Mouse (Mus musculus) 3T3-L1 (cell line): ENCODE results near the gene Smarca4.

Experiments used
- DNase-seq: peaks from one replicate; pipeline ENCODE4 v3.0.0-alpha.2; 2015; ENCODE audit warnings: low read depth, low spot score

Smarca4 gene

DNA sequence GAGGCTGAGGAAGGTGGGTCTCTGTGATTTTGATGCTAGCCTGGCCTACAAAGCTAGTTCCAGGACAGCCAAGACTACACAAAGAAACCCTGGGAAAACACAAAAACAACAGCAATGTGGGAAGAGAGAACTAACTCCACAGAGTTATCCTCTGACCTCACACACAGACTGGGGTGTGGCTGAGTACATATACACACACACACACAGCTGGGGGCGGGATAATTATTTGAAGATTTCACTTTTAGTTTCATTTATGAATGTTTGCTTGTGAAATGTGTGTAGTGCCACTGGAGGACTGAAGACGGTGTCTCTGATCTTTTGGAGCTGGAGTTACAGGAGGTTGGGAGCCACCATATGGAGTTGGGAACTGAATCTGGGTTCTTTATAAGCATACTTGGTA, 14.9 kb upstream of the Smarca4 start:
- DNase-seq: no peak

DNA sequence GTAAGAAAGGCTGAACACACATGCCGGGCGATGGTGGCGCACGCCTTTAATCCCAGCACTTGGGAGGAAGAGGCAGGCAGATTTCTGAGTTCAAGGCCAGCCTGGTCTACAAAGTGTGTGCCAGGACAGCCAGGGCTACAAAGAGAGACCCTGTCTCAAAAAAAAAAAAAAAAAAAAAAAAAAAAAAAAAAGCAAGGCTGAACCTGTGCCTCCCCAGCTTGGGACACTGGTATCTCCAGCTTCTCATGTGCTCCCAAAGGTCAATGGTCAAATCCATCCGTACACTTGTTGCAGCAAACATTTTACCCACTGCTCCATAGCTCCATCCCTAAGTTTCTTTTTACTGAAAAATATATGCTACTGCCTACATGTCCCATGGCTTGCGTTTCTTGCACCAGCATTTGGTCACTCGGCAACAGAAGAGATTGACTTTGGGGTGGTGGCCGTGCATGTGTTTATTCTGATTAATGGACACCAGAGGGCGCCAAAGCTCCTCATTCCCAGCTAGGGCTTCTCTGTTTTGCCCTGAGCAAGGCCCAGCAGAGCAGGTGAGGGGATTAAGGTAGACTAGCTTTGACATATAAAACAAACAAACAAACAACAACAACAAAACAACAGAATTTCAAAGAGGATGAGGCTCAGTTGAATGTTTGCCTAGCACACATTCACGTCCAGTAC, 14.1 kb upstream of the Smarca4 start:
- peak; percentile 92 for DNase-seq

DNA sequence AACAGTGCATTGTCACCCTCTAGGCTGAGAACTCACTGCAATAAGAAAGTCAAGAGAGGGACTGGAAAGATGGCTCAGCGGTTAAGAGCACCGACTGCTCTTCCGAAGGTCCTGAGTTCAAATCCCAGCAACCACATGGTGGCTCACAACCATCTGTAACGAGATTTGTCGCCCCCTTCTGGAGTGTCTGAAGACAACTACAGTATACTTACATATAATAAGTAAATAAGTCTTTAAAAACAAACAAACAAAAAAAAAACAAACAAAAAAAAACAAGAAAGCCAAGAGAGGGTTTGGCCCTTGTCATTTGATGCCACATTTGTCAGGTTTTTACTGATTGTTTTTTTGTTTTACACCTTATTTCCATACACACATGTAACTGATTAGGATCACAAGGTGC, 11.8 kb upstream of the Smarca4 start:
- DNase-seq: no peak

DNA sequence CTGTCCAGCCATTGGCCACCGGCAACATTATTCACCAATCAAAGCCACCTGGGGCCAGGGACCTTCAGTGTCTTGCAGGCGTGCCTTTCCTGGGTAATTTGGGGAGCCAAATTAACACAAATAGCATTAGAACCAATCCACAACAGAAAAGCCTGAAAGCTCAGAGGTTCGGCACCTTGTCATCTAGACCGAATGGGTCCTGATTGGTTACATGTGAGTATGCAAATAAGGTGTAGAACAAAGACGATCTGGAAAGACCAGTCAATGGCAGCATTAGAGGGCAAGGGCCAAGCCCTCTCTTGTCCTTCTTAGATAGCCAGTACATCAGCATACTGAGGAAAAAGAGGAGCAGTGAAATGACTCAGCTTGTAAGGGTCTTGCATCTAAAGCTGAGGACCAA, 10.1 kb upstream of the Smarca4 start:
- no peak for DNase-seq

DNA sequence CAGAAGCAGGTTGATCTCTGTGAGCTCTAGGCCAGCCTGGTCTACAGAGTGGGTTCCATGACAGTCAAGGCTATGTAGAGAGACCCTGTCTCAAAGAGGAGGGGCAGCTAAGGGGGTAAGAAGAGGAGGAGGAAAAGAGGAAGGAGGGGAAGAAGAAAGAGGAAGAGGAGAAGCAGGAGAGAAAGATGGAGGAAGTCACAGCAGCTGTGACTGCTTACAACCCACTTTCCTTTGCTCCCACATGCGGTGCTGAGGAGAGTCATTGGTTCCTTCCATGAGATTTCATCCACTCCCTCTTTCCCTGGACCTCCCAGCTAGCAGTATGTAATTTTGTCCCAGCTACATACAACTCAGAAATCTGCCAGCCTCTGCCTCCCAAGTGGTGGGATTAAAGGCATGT, 9.3 kb upstream of the Smarca4 start:
- DNase-seq: no peak

DNA sequence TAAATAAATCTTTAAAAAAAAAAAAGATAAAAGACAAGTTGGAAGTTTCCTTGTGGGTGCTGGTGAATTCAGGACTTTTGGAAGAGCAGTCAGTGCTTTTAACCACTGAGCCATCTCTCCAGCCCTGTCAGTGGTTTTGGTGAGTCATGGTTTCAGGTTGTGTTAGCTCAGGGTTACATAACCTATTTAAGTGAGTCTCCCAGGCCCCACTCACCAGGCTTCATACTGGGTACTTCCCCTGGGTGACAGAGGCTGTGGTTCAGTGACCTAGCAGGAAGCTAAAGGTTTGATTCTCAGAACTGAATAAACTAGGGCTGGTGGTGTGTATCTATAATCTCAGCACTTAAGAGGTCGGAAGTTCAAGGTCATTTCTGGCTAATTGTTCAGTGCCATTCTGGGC, 6.1 kb upstream of the Smarca4 start:
- DNase-seq: peak; percentile 78

DNA sequence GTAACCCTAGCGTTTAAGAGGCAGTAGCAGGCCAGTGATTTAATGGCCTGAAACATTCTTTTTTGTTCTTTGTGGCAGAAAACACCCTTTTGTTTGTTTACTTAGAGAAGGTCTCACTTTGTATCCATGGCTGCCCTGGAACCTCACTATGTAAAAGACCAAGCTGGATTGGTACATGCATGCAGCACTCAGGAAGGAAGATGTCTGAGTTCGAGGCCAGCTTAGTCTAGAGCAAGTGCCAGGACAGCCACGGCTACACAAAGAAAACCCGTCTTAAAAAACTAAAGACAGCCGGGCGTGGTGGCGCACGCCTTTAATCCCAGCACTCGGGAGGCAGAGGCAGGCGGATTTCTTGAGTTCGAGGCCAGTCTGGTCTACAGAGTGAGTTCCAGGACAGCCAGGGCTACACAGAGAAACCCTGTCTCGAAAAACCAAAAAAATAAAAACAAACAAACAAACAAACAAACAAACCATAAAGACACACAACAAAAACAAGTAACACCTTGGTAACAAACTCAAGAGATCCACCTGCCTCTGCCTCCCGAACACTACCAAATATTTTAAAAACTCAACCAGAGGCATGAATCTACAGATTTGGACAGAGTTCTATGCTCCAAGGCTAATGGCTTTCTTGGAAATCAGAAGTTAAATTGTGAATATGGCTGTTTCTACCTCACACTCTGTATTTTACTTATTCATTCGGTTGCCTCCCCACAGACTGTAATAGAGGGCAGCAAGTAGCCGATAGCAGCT, 929 bp upstream of the Smarca4 start:
- no peak for DNase-seq

DNA sequence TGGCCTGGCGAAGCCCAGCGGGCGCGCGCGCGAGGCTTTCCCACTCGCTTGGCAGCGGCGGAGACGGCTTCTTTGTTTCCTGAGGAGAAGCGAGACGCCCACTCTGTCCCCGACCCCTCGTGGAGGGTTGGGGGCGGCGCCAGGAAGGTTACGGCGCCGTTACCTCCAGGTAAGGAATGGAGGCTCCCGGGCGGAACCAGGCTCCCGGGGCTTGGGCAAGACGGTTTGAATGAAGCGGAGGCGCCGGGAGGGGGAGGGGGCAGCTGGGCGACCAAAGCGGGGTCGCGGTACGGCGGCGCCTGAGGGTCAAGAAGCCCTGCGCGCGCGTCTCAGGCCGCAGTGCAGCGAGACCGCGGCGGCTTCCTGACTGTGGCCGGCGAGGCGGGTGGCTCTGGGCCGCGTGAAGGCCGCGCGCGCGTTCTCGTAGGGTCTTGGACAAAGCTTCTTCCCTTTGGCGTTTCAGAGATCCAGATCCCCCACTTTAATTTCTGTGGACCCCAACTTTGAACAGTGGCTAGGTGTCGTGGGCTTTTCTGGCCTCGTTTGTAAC, 338 bp downstream of the Smarca4 start:
- DNase-seq: peak; percentile 64

DNA sequence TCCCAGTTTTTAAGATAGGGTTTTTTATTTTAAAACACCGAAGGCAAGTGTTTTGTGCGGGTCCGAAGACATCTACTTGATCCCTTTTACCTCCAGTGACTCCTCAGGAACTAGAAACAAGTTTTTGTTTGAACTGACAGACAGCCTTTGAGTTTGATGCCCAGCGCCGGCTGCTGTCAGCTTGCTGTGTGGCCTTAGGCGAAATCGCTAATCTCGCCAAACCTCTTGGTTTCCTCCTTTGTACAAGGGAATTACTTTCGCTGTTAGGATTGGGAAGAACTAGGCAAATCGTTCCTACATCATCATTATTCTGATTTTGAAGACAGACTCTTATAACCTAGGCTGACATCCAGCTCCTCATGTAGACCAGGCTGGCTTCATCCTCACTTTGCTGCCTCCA, 1.1 kb downstream of the Smarca4 start:
- DNase-seq: peak; percentile 63

DNA sequence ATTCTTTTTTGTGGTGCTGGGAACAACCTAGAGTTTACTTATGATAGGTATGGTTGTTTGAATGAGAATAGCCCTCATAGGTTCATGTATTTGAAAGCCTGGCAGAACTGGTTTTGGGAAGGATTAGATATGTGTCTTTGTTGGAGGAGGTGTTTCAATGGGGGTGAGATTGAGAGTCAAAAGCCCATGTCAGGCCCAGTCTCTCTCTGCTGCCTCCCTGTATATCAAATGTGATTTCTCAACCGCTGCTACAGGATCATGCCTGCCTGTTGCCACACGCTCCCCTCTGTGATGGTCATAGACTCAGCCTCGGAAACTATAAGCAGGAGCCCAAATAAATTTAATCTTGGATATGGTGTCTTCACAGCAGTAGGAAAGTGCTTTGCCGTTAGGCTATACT, 4.3 kb downstream of the Smarca4 start:
- DNase-seq: no peak

DNA sequence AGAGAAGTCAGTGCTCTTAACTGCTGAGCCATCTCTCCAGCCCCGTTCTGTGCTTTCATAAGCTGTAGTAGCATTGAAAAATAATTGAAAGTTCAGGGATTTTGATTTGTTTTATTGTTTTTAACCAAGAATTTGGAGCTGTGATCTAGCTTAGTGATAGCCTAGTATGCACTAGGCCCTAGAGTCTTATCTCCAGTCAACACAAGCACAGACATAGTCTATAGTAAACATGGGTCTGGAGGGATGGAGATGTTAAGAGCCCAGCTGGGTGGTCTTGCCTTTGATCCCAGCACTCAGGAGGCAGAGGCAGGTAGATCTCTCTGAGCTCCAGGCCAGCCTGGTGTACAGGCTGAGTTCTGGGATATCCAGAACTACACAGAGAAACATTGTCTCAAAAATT, 6.7 kb downstream of the Smarca4 start:
- DNase-seq: no peak

DNA sequence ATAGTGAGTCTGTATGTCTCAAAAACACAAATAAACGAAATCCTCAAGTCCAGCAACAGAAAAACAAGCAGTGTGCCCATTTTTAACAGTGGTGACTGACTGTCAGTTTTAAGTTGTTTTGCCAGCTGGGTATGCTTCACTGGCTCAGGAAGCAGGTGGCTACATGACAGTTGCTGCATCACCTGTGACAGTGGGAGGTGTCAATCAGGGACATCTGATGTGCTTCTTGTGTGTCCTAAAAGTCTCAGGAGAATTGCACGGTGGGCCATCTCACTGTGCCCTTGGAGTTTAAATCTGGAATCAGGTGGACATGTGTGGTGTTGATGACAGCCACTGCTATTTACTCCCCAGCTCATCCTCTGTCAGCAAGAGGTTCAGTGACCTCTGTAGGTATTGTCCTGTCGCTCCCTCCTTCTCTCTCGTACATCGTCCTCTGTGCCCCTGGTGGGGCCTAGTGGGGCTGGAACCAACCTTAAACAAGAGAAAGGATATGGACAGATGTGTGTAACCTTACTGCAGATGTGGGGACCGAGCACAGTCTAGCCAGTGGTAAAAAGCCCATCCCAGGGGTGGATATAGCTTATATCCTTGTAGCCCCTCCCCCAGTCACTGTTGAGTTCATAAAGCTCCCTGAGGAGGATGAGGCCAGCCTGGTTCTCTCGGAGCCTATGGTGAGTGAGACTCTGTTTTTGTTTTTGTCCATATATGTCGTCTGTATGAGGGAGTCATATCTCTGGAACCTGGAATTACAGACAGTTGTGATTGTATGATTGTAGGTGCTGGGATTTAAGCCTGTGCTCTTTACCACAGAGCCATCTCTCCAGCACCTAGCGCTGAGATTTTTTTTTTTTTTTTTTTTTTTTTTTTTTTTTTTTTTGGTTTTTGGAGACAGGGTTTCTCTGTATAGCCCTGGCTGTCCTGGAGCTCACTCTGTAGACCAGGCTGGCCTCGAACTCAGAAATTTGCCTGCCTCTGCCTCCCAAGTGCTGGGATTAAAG, 9.7 kb downstream of the Smarca4 start:
- no peak for DNase-seq

DNA sequence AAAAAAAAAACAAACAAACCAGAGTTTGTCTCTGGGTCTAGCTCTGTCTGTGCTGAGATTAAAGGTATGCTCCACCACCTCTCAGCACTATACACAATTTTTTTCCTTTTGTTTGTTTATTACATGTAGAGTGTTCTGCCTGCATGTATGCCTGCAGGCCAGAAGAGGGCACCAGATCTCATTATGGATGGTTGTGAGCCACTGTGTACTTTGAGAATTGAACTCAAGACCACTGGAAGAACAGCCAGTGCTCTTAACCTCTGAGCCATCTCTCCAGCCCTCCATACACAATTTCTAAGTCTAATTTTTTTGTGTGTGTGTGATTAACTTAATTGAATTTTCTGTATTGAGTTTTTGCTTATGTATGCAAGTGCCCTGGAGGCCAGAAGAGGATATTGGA, 10.6 kb downstream of the Smarca4 start:
- no peak for DNase-seq

DNA sequence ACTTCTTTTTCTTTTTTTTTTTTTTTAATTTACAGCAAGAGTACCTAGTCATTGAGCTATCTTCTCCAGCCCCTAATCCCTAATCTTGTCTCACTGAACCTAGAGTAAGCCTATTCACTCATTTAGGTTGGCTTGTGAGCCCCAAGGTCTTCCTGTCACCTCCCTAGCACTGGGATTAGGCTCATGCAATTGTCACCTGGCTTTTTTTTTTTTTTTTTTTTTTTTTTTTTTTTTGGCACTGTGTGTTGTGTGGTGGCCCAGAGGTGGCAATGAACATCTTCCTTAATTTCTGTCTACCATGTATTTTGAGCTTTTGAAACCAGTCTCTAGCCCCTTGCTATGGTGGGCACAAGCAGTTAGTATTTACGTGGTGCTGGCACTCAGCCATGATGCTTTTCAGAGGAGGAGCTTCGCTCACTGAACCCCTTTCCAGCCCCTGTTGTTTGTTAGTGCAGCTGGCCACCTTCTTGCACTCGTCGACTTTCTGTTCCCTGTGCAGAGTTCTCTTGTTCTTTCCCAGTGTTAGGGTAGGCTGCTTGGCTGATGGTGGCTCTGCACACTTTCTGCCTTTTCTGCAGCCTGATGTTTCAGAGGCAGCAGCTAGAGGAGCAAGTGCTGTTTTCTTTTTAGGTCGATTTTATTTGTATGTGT, 11.3 kb downstream of the Smarca4 start:
- no peak for DNase-seq

DNA sequence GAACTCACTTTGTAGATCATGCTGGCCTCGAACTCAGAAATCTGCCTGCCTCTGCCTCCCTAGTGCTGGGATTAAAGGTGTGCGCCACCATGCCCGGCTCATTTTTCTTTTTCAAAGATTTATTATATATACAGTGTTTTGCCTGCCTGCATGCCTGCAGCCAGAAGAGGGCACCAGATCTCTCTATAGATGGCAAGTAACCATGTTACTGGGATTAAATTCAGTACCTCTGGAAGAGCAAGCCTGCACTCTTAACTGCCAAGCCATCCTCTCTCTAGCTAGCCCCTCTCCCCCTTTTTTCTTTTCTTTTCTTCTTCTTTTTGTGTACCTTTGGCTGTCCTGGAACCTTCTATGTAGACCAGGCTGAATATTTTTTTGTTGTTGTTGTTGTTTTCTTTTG, 14.7 kb downstream of the Smarca4 start:
- DNase-seq: peak; percentile 71

DNA sequence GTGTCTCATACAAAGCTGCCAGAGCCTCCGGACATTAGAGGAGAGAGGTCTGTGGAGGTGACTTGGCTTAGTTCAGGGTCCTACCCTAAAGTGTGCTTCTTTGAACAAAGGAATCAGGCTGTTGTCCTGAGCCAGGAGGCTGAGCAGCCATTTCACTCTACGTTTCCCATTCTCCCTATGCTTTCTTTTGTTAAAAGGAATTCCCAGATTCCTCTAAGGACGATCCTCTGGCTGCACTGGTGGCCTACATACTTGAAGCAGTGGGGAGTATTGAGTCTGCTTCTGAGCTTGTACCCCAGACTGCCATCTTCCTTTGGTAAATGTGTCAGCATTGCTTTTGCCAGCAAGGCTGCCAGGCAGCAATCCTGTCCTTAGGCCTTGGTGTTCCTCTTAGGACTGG, 17.1 kb downstream of the Smarca4 start:
- DNase-seq: no peak

DNA sequence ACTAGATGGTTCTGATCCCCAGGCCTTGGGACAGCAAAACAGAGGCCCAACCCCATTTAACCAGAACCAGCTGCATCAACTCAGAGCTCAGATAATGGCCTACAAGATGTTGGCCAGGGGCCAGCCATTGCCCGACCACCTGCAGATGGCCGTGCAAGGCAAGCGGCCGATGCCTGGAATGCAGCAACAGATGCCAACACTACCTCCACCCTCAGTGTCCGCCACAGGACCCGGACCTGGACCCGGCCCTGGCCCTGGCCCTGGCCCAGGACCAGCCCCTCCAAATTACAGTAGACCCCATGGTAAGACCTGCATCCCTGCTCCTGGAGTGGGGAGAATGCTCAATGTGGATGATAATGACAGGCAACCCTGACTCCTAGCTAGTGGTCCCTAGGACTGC, 19.7 kb downstream of the Smarca4 start:
- DNase-seq: peak; percentile 40

DNA sequence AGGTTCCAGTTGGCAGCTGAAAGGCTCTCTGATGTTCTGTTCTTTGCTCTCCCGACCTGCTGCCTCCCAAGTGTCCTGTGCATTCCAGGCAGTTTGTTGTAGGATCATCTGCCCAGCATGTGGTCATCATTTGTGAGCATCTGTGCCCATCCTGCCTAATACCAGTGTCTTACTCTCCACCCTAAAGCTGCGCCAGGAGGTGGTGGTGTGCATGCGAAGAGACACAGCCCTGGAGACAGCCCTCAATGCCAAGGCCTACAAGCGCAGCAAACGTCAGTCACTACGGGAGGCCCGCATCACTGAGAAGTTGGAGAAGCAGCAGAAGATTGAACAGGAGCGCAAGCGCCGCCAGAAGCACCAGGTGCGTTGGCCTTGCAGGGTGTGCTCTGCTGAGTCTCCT, 23.1 kb downstream of the Smarca4 start:
- DNase-seq: no peak

DNA sequence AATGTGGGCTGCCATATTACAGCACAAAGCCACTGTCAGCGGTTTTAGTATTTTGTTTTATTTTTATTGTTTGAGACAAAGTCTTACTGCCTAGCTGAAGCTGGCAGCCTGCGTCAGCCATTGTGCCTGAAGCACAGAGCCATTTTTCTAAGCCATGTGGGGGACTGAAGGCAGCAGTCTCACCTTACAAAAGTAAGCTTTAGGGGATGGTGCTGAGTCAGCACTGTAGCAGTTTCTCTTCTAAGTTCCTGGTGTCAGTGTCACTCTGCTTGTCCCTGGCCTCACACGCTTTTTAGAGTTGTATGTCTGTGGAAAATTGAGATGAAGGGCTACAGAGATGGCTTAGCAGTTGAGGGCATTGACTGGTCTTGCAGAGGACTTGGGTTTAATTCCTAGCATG, 30.4 kb downstream of the Smarca4 start:
- DNase-seq: no peak

DNA sequence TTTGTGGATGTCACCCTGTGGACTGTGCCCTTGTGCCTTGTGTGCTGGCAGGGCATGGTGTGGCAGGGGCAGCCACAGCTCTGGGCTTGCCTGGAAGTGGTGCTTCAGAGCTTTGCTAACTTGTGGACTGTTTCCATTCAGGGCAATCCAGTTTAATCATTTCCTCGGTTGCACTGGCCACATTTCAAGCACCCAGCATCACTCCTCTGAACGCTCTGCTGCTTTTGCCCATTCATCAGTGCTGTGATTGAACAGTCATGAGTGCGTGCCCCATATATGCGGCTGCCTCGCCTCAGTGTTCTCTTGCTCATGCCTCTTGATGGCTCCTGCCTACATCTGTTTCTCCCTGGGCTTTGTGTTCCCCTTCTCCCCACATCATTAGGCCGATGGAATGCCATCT, 31.8 kb downstream of the Smarca4 start:
- no peak for DNase-seq

DNA sequence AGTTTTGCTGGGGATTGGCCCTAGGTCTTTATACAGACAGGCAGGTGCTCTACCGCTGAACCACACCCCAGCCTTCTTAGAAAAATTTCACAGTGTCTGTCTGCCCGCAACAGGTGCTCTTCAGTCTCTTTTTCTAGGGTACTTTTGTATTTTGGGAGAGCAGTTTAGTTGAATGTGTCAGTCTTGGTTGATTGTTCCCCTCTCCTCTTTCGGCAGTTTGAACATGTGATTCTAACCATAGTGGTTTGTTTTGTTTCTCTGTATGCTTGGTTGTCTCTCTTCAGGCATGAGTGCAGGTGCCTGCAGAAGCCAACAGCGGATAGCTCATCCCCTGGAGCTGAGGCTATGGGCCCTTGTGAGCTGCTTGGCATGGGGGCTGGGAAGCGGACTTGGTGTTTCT, 36.3 kb downstream of the Smarca4 start:
- DNase-seq: no peak

DNA sequence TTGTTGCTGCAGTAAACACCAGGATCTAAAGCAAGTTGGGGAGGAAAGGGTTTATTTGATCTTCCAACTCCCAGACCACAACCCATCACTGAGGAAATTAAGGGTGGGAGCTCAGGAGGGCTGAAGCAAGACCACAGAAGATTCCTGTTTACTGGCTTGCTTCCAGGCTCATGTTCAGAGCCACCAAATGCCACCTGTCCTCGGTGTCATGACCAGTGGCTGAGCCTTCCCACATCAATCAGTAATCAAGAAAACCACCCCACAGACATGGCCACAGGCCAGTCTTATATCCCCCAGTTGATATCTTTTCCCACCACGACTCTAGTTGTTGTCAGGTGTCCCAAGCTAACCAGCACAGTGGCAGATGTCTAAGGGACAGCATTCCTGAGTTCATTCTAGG, 37.3 kb downstream of the Smarca4 start:
- DNase-seq: no peak
